Mouse (Mus musculus) monocyte, adult 59 days (primary cell): ENCODE data around the gene Ccdc24. TPM values are rescaled to one million over a fixed set of nuclear protein-coding genes. Genes with fewer than 3 reads are reported as not detected.

Experiments used
- total RNA-seq, 2 experiments: library from RNA; stranded (reverse); gene quantifications; one replicate each; pipeline ENCODE4 v1.2.4; 2023

The Ccdc24 gene
- total RNA-seq, result not detected

GRCm38 (mm10) chr4:117872471-117872886 is at the start of gene Ccdc24:
TSS of gene Ccdc24 (minus strand) at chr4:117872557.

GRCm38 (mm10) chr4:117914591-117915442 is 42.5 kb upstream of the Ccdc24 start, which contains the start of gene Ipo13:
TSS of gene Ipo13 (minus strand) at chr4:117914999.

GRCm38 (mm10) chr4:117891738-117892161 is 19.4 kb upstream of the Ccdc24 start, which contains the start of gene Dph2:
TSS of gene Dph2 (minus strand) at chr4:117892032.

GRCm38 (mm10) chr4:117887133-117887532 is 14.8 kb upstream of the Ccdc24 start, which contains the start of gene Atp6v0b:
TSS of gene Atp6v0b (minus strand) at chr4:117887333.

GRCm38 (mm10) chr4:117882701-117883691 is 10.6 kb upstream of the Ccdc24 start, which contains the start of gene B4galt2:
TSS of gene B4galt2 (minus strand) at chr4:117883487.

GRCm38 (mm10) chr4:117834457-117834844 is 37.9 kb downstream of the Ccdc24 start, which contains the start of gene Slc6a9:
TSS of gene Slc6a9 (plus strand) at chr4:117834506.

Other genes starting within 250 kb of the Ccdc24 start
- gene Dmap1, start 190.3 kb downstream of the Ccdc24 start, total RNA-seq, result 10 to 100 TPM; 15.3 to 16.3 TPM
- not detected for gene Gm12845, start 148.1 kb downstream of the Ccdc24 start, total RNA-seq
- gene Klf17, start 106.9 kb downstream of the Ccdc24 start, total RNA-seq, result not detected
- 10 to 100 TPM in 1 of 2 experiments, 1 to 10 TPM in 1; 8.7 to 11.2 TPM for gene Slc6a9, start 38.1 kb downstream of the Ccdc24 start, total RNA-seq
- not detected for gene B4galt2, start 10.9 kb upstream of the Ccdc24 start, total RNA-seq
- 100 to 1,000 TPM; 425 to 463 TPM for gene Atp6v0b, start 14.8 kb upstream of the Ccdc24 start, total RNA-seq
- gene Dph2, start 19.5 kb upstream of the Ccdc24 start, total RNA-seq, result 1 to 10 TPM; 4.3 to 4.6 TPM
- 10 to 100 TPM; 30.8 to 34.0 TPM for gene Ipo13, start 42.4 kb upstream of the Ccdc24 start, total RNA-seq
- gene Artn, start 57.2 kb upstream of the Ccdc24 start, total RNA-seq, result under 1 TPM in 1 of 2 experiments, not detected in 1; 0.50 TPM